Mouse (Mus musculus) thymus, adult 2 months (tissue): Measurements from ENCODE around the gene Irf2bp1.

Experiments
- CTCF ChIP-seq: fragments of 200-500 bp; IDR thresholded peaks from 2 replicates; pipeline ENCODE4 v1.5.1; 2012; ENCODE audit warnings: mild to moderate bottlenecking, control low read depth, low read length, moderate library complexity, borderline replicate concordance; ENCODE audit not compliant: control insufficient read depth, poor library complexity, insufficient read depth; ENCODE audit errors: extremely low read depth
- POLR2A ChIP-seq: fragments of 200-500 bp; IDR thresholded peaks from 2 replicates; pipeline ENCODE4 v1.6.1; 2012; ENCODE audit warnings: mild to moderate bottlenecking, low read length, control low read depth, moderate library complexity; ENCODE audit not compliant: control insufficient read depth, poor library complexity, insufficient read depth; ENCODE audit errors: extremely low read depth

DNA sequence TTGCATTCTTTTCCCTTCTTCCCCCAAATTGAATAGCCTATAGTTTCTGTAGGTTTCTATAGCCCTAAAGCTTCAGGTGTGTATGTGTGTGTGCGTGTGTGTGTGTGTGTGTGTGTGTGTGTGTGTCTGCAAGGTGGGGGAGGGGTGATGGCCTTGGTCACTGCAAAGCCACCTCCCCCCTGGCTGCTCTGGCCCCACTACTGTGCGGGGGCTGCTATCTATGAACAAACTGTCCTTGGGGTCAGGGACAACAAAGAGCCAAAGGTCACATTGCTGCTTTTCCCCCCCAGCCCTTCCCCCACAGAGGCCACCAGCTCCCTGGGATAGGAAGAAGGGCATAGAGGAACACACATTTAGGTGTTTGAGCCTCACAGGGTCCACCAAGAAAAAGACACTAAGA lies 9.0 kb downstream of the Irf2bp1 start:
- TF ChIP-seq POLR2A (no peak), CTCF (no peak)
